Mouse (Mus musculus): Measurements from ENCODE around the gene Gch1.

Gene Gch1

GRCm38 (mm10) chr14:47188848-47189634 is at the start of gene Gch1:
TSS of gene Gch1 (minus strand) at chr14:47189413.
- DNase-seq (ENCODE audit: low read depth, low spot score): peak; percentile 53

DNA sequence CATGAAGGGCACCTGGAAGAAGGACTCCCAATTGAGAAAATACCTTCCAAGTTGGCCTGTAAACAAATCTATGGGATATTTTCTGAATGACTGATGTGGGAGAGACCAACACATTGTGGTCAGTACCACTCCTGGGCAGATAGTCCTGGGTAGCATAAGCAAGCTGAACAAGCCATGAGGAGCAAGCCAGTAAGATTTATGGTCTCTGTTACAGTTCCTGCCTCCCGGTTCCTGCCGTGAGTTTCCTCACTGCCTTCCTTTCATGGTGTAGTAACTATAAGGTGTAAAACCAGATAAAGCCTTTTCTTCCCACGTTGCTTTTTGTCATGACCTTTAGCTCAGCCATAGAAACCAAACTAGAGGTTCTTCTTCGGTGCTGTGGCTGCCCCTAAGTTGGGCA is 48.1 kb upstream of the Gch1 start:
- DNase-seq (ENCODE audit: low read depth, low spot score): no peak

DNA sequence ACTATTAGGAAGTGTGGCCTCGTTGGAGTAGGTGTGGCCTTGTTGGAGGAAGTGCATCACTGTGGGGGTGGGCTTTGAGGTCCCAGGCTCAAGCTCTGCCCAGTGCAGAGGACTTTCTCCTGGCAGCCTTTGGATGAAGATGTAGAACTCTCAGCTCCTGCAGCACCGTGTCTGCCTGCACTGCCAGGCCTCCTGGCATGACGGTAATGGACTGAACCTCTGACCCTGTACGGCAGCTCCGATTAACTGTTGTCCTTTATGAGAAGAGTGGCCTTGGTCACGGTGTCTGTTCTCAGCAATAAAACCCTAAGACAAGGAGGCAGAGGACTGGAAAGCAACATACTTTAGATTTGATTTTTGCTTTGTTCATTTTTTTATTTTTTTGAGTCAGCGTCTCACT is 47.3 kb upstream of the Gch1 start:
- DNase-seq (ENCODE audit: low read depth, low spot score): no peak

GRCm38 (mm10) chr14:47234526-47235250 is 45.5 kb upstream of the Gch1 start:
- DNase-seq (ENCODE audit: low read depth, low spot score): no peak

DNA sequence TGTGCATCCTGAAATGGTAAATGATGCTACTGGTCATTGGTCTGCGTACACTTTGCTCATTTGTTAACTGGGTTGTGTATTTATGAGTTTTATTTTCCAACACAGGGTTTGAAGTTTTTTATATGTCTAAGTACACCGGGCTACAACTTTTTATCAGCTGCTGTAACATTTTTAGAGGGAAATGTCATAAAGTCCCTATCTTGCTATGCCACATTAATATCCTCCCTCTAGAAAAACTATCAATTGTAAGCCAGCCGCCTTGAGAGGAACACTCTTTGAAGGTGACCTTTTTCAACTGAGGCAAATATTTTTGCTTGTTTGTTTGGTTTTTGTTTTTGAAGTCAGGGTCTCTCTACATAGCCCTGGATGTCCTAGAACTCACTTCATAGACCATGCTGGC is 44.8 kb upstream of the Gch1 start:
- no peak for DNase-seq (ENCODE audit: low read depth, low spot score)

- no peak for DNase-seq (ENCODE audit: low read depth, low spot score)
Measured at GRCm38 (mm10) chr14:47233602-47234001, 44.4 kb upstream of the Gch1 start.

GRCm38 (mm10) chr14:47229796-47230376 is 40.7 kb upstream of the Gch1 start:
- no peak for DNase-seq (ENCODE audit: low read depth, low spot score)

- DNase-seq (ENCODE audit: low read depth, low spot score): peak; percentile 66
Measured at GRCm38 (mm10) chr14:47225931-47226330, 36.7 kb upstream of the Gch1 start.

DNA sequence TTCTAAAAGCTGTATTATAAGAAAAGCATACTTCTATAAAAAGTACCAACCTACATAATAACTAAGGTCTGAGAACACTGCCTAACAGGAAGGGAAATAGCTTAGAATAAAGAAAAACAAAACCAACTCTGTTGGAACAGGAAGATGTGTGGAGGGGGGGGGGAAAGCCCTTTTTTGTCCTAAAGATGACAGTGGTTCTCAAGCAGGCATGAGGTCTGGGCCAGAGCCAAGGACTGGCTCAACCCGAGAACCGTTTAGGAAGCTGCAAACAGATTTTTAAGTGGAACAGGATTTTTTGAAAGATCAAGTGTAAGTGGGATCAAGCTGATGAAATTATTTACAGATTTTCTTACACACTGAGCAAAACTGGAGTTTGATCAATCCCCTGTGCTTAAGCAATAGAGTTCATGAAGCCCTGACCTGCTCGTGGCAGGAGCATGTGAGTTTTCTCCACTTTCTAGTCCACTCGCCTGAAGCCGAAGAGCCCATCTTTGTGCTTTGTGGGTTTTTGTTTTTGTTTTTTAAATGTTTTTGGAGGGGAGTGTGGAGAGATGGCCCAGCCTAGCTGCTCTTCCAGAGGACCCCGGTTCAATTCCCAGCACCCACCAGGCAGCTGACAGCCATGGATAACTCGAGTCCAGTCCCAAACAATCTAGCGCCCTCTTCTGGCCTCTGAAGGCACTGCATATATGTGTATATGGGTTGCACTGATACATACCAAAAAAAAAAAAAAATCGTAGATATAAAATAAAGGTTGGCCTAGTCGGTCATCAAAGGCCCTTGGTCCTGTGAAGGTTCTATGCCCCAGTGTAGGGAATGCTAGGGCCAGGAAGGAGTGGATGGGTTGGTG is 35.5 kb upstream of the Gch1 start:
- DNase-seq (ENCODE audit: low read depth, low spot score): peak; percentile 53

DNA sequence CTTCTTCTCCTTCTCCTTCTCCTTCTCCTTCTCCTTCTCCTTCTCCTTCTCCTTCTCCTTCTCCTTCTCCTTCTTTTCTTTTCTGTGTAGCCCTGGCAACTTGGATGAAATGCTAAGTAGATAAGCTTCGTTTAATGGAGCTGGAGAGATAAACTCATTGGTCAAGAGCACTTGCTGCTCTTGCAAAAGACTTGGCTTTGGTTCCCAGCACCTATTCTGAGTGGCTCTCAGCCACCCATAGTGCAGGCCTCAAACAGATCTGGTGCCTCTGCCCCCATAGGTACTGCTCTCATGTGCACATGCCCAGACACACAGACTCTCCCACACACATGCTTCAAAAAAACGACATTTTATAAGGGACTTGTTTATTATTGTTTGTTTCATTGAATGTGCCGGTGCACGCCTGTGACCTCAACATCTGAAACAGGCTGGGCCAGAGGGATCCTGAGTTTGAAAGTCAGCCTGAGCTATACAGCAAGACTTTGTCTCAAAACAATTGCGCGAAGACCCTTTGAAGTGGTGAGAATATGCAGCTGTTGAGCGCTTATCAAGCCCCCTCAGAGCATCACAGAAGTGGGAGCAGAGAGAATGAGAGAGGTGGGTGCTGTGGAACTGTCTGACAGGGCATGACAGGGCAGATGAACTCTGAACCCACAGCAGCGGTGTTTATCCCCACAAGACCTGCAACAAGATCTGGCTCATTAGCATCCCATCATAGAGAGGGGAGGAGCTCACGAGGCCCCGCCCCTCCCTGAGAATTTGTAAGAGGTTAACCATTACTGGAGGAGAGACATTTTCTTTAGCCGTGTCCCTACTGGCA is 33.6 kb upstream of the Gch1 start:
- DNase-seq (ENCODE audit: low read depth, low spot score): peak; percentile 28

DNA sequence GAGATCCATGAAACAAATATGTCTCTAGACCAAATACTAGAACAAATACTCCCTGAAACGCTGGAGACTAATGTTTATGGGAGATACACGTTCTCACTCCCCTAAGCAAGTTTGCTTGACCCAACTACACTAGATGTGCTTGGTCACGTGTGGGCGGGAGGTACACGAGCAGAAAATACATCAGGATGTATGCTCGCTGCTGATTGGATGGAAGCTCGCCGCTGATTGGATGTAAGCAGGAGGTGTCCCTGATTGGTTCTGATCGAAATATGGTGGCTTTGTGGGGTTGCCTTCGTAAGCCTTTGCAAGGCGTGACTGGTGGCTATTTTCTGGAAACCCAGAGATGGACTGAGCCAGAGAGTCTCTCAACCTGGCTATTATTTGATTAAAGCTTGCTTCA is 32.4 kb upstream of the Gch1 start:
- peak; percentile 52 for DNase-seq (ENCODE audit: low read depth, low spot score)

DNA sequence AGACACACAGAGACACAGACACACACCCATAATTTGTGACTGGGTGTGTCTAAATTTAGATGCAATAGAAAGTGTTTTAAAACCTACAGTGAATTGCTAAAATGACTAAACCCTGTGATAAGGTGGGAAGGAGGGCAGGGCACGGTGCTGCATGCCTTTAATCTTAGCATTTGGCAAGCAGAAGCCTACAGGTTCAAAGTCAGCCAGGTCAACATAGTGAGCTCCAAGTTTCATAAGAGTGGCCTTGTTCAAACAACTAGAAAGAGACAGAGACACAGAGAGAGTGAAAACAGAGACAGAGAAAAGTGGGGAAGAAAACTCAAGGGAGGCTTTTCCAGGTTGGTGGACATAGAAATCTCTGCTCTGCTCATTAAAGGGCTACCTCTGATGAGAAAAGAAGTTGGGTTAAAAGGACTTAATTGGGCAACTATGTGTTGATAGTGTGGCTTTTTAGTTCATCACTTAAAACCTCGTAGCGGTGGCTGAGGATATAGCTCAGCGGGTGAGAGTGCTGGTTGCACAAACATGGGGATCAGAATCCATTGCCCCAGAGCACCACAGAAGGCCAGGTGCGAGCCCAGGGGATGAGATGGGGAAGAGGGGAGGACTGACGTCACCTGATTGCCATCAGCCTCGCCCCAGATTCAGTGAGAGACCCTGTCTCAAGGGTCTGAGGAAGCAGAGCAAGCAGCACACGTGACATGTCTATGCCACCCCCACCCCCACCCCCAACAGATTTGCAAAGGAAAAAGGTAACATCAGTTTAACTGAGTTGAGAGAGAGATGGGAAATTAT is 31.2 kb upstream of the Gch1 start:
- DNase-seq (ENCODE audit: low read depth, low spot score): no peak

DNA sequence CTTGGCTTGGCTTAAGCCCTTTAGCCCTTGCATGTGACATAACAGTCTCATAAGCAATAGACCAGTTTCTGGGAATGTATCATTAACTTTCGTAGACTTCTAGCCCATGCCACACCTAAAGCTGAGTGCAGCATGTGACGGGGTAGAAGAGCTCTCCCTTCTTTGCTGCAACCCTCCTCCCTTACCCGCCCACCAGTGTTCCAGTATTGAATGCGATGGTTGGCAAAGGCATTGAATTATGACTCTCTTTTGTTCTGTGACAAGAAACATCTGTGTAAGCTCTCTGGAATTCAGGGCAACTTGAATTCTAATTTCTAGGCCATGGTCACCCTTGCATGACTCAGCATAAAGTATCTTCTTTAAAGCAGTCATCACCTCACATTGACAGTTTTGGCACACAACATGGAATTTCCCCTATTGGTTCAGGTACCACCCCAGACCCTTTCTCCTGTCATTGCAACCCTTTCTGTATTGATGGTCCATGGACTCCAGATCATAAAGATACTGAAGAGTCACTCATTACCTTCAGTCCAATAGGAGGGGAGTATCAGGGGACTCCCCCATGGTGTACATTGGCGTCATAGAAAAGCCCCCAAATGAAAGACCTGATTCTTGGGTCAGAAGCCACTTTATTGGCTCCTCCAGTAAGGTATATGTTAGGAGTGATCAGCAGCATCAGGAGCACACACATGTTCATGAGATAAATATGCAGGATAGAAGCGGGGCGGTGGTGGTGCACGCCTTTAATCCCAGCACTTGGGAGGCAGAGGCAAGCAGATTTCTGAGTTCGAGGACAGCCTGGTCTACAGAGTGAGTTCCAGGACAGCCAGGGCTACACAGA is 29.8 kb upstream of the Gch1 start:
- DNase-seq (ENCODE audit: low read depth, low spot score): no peak

- no peak for DNase-seq (ENCODE audit: low read depth, low spot score)
Measured at GRCm38 (mm10) chr14:47216541-47216940, 27.3 kb upstream of the Gch1 start.

DNA sequence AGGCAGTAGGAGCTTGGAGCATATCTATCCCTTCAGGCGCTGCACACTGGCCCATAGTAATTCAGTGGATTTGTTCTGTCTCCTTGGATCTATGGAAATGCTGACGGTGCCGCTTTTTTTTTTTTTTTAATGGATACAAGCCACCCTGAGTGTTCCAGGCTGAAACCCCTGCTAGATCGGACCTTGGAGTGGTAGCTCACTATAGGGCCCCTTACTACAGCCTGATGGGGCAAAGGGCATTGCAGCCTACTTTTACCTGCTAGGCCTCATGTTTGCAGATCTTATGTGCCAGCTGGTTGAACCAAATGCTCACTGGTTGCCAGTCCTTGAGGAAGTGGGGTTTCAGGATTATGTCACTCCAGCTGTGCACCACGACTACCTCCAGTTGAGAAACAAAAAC is 25.2 kb upstream of the Gch1 start:
- DNase-seq (ENCODE audit: low read depth, low spot score): no peak

- DNase-seq (ENCODE audit: low read depth, low spot score): no peak
Measured at GRCm38 (mm10) chr14:47213305-47213704, 24.1 kb upstream of the Gch1 start.

DNA sequence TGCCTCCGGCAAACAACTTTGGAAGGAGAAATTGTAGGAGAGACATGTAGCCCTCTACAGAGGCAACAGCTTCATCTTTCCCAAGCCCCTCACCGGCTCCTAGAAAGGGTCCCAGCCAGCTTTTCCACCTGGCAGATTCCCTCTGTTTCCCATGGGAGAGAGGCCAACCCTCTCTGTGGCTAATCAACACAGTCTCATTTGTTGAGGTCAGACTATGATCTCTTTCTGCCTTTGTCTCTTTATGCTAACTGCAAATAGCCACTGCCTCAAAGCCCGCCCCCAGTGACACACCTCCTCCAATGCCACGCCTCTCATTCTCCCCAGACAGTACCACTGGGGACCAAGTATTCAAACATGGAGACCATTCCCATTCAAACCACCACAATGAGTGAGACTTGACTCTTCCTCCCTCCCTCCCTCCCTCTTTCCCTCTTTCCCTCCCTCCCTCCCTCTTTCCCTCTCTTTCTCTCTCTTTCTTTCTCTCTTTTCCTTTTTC is 20.5 kb upstream of the Gch1 start:
- peak; percentile 17 for DNase-seq (ENCODE audit: low read depth, low spot score)

DNA sequence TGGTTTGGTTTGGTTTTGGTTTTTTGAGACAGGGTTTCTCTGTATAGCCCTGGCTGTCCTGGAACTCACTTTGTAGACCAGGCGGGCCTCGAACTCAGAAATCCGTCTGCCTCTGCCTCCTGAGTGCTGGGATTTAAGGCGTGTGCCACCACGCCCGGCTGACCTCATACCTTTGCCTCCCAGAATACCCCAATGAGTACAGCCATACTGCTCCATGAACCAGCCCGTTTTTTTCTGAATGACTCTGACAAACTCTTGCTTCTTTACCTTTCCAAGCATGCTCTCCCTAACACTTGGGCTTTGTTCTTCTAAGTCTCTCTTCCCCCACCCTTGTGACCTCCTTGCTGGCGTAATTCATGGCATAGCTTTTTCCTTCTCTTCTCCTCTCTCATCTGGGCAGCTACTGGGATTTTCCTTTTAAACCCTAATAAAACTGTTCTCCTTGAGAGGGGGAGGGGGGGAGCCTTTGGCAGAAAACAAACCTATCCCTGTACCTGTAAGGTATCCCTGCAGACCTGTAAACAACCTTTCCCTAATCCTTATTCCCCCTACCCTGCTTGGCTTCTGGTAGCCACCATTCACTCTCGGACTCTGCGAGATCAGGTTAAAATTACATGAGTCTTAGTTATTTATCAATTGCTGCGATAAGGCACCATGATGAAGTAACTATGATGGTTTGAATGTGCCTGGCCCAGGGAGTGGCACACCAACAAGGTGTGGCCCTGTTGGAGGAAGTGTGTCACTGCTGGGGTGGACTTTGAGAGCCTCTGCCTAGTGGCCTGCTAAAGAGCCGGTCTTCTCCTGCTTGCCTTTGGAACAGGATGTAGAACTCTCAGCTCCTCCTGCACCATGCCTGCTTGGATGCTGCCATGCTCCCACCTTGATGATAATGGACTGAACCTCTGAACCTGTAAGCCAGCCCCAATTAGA is 19.6 kb upstream of the Gch1 start:
- DNase-seq (ENCODE audit: low read depth, low spot score): no peak

Data from ES-CJ7 (cell line).